ENCODE assay signal across 28 mouse cellular contexts in the genomic region with DNA sequence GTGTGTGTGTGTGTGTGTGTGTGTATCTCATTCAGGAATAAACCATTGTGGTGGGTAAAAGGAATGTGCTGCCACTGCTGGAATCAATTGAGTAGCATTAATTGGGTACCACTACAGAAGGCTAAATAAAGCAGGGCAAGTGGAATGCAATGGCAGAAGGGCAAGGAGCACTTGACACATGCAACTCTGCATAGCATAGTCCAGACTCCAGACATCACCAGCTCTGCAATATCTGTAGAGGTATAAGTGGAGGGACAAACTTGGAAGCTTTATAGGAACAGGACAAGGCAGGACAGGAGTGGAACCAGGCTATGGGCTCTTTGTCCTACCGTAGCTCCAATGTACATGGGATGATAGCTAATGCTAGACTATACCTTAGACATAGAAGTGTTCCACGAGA. TPM values are rescaled to one million over a fixed set of nuclear protein-coding genes. Genes with fewer than 3 reads are reported as not detected.
"Had no signal": no experiment of that assay in that cellular context is flagged by ENCODE, and none has a peak within 500 bp of the region (broad histone marks: within the 10 kb centered on the region; RNA-seq: fewer than 3 reads in every experiment).

No protein-coding gene starts in this region.

- H3K27ac ChIP-seq: limb, embryonic 12.5 days; limb, embryonic 15.5 days; liver, embryonic 14.5 days; macrophage; midbrain, embryonic 12.5 days; midbrain, embryonic 15.5 days; neural tube, embryonic 12.5 days; neural tube, embryonic 15.5 days; stomach, postnatal 0 days had no signal

- H3K9me3 ChIP-seq: limb, embryonic 12.5 days; limb, embryonic 15.5 days; midbrain, embryonic 12.5 days; midbrain, embryonic 15.5 days; neural tube, embryonic 12.5 days; neural tube, embryonic 15.5 days had no signal

- H3K4me2 ChIP-seq: limb, embryonic 12.5 days; limb, embryonic 15.5 days; liver, embryonic 11.5 days; lung, embryonic 14.5 days; midbrain, embryonic 12.5 days; midbrain, embryonic 15.5 days; neural tube, embryonic 12.5 days; neural tube, embryonic 15.5 days had no signal

- H3K27me3 ChIP-seq: limb, embryonic 12.5 days; limb, embryonic 15.5 days; midbrain, embryonic 12.5 days; midbrain, embryonic 15.5 days; neural tube, embryonic 12.5 days; neural tube, embryonic 15.5 days had no signal

- ATAC-seq: liver, postnatal 0 days; lung, postnatal 0 days; midbrain, embryonic 15.5 days had no signal

- DNase-seq: kidney, postnatal 10 days; kidney, postnatal 36 days; left cerebral cortex, postnatal 4 days; liver, postnatal 0 days; lung, embryonic 14.5 days; right cerebral cortex, adult 18-20 months; right cerebral cortex, postnatal 14 days; right cerebral cortex, postnatal 4 days; thymus, adult 2 months; thymus, postnatal 14 days; thymus, postnatal 4 days had no signal

- H3K4me3 ChIP-seq: limb, embryonic 12.5 days; limb, embryonic 15.5 days; midbrain, embryonic 12.5 days; midbrain, embryonic 15.5 days; neural tube, embryonic 12.5 days; neural tube, embryonic 15.5 days had no signal

- H3K9ac ChIP-seq: limb, embryonic 12.5 days; limb, embryonic 15.5 days; liver, embryonic 14.5 days; liver, postnatal 0 days; lung, embryonic 14.5 days; midbrain, embryonic 12.5 days; midbrain, embryonic 15.5 days; neural tube, embryonic 12.5 days; neural tube, embryonic 15.5 days had no signal

- H3K4me1 ChIP-seq: midbrain, embryonic 12.5 days; neural tube, embryonic 12.5 days had no signal

- H3K36me3 ChIP-seq: limb, embryonic 12.5 days; limb, embryonic 15.5 days; midbrain, embryonic 12.5 days; midbrain, embryonic 15.5 days; neural tube, embryonic 12.5 days; neural tube, embryonic 15.5 days had no signal

RNA-seq across cellular contexts. Expression of gene Gm4922, which starts 25.2 kb away (rescaled TPM):
- total RNA-seq: layer of hippocampus, adult 18-20 months; layer of hippocampus, postnatal 14 days; left cerebral cortex, adult 8-10 months; left cerebral cortex, postnatal 14 days; left cerebral cortex, postnatal 4 days; megakaryocyte, adult 5-6 weeks had no signal
- polyA plus RNA-seq: limb, embryonic 15.5 days; liver, embryonic 11.5 days; liver, embryonic 14.5 days; liver, postnatal 0 days; lung, embryonic 14.5 days; macrophage; stomach, embryonic 14.5 days; thymus, adult 2 months had no signal

RNA-seq across cellular contexts. Expression of gene Perp, which starts 33.1 kb away (rescaled TPM):
- polyA plus RNA-seq: macrophage had no signal
